Mouse (Mus musculus) megakaryocyte, adult 5-6 weeks (primary cell): Measurements from ENCODE around the gene Paox. TPM values are rescaled to one million over a fixed set of nuclear protein-coding genes. Genes with fewer than 3 reads are reported as not detected.
A peak's percentile ranks its signal among the peaks of the same experiment; 100 is the strongest.

ENCODE experiments used
- ATAC-seq: 2 replicates; pipeline ENCODE4 v1.8.0; 2016; ENCODE audit warnings: mild to moderate bottlenecking, inconsistent platforms; ENCODE audit not compliant: poor library complexity, severe bottlenecking
- total RNA-seq, 2 experiments: library from RNA; stranded (forward) in 1 of 2; stranded (reverse) in 1 of 2; fragments of 153-499, 151-499 nt in 1 of 2; fragments of 221-1000, 200-1000 nt in 1 of 2; gene quantifications; 2 replicates each; pipeline versions ENCODE4 v1.2.3 to v1.2.4; 2015 to 2017

The Paox gene
- total RNA-seq (2015), result 12.9 and 16.9 TPM in 2 replicates
- total RNA-seq (2017), result 8.7 and 11.3 TPM in 2 replicates

DNA sequence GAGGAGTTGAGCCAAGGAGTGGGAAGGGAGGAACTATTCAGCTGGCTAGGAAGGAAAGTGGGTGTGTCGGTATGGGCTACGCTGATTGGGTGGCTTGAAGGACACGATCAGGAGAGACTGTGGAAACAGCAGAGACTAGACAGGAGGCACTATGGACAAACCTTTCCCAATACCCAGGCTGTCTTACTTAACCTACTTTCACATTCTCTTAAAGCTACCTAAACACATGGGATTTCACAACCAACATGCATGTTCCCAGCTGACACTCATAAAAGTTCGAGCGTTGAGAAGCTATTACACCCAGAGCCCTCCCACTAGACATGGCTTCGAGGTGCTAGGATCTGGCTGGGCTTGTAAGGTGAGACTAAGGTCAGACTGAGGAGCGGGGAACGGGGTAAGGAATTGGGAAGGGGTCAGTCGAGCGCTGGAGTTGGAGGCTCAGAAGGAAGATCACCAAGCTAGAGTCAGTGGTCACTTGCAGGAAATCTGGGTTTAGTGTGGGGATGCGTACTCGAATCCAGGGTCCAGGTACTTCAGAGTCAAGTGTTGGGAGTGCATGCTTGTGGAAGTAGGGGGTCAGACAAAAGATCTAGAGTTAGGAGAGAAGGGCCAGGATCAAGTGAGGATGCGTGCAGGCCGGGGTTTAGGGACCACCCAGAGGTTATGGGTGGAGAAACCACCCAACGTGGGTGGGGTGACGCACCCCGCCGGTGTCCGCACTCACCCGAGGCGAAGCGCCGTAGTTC is at the start of gene Paox:
TSS of gene Paox (plus strand) at position 217 of the 746 bp plus-strand sequence.
- ATAC-seq, result peak; percentile 69

DNA sequence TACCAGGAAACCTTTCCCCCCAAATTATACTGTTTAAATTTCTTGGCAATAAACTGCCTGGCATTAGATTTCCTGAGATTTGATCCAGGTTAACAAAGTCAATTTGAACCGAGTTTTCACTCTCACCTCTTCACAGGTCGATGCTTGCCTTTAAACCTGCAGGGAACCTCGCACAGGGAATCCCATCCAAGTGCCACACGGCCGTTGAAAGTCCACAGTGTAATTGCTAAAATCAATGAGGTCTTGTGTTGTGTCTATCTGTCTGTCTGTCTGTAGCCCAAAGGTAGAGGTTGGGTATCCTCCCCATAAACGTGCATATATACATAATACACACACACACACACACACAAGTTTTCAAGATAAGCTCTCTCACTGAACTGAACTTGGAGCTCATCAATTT is 48.2 kb upstream of the Paox start:
- ATAC-seq, result no peak

DNA sequence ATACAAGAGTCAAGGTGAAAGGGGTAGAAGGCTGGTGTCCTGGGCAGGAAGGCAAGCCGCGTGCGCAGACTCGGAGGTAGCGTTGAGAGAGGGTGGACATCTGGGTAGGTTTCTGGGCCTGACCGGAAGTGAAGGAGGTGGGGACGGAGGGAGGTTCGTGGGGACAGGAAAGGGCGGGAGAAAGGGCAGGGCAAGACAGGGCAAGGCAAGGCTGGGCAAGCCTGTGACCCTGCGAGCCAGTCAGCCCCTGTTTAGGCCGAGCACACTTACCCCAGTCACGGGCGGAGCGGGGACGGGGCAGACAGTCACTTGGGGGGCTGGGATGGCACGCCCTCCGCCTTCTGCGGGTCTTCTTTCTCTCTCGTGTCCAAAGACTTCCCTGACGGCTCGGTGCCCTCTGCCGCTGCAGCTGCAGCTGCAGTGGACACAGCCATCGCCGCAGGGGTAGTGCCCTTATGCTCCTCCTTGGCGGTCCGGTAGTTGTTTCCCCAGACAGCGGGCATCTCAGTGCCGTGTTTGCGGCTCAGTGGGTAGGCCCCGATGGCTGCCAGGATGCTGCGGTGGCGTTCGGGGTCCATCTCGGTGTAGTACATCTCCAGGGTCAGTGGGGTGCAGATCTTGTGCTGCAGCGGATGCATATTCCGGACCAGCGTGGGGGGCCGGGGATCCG is 45.4 kb upstream of the Paox start:
- ATAC-seq, result peak; percentile 60

DNA sequence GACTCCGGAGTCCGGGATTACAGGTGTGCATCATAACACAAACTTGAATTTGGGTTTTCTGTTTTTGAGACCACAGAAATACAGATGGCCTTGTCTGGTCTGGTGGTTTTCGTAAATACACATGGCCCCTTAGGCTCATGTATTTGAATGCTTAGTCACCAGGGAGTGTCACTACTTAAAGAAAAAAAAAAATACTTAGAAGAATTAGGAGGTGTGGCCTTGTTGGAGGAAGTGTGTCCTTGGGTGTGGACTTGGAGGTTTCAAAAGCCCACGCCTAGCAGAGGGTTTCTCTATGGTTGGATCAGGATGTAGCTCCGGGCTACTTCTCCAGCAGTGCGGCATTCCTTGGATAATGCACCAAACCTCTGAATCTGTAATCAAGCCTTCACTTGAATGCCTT is 37.9 kb upstream of the Paox start:
- ATAC-seq, result peak; percentile 81

DNA sequence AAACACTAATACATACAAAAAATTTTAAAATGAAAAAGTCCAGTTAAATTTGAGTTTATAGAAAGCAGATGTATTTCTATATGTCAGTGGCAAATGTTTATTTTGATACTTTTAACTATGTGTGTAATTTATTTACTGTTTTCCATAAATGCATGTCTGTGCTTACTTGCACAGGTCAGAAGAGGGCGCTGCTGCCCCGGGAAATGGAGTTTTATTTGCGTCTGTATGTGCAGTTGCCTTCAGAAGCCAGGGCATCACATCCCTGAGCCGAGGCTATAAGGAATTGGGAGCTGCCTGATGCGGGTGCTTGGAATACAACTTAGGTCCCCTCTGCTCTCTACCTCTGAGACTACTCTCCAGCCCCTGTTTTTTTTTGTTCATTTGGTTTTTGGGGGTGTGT is 36.9 kb upstream of the Paox start:
- peak; percentile 68 for ATAC-seq

DNA sequence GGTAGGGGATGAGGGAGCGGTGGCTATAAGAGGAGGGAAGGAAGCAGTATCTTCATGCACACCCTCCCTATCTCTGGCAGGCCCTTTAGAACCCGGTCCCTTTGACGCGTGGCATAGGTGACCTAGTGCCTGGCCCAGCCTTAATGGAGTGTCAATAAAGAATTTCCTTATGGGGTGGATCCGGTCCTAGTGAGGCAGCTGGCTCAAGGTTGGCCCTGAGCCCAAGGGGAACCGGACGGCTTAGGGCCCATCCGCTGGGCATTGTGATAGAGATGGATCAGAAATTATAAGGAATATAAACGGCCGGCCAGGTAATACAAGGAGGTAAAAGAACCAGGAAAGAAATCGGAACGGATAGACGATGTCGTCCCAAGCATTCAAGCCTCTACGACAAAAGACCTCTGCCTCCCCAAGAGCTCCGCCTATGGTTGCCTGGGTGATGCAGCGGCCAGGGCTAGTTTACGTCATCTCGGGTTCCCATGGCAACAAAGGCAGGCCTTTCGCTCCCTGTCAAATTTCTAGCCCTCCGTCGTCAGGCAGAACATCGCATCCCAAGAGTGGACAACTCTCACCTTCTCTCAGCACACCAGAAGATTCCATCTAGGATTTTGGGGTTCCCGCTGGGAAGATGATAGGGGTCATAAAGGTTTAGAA is 35.0 kb upstream of the Paox start:
- peak; percentile 46 for ATAC-seq

DNA sequence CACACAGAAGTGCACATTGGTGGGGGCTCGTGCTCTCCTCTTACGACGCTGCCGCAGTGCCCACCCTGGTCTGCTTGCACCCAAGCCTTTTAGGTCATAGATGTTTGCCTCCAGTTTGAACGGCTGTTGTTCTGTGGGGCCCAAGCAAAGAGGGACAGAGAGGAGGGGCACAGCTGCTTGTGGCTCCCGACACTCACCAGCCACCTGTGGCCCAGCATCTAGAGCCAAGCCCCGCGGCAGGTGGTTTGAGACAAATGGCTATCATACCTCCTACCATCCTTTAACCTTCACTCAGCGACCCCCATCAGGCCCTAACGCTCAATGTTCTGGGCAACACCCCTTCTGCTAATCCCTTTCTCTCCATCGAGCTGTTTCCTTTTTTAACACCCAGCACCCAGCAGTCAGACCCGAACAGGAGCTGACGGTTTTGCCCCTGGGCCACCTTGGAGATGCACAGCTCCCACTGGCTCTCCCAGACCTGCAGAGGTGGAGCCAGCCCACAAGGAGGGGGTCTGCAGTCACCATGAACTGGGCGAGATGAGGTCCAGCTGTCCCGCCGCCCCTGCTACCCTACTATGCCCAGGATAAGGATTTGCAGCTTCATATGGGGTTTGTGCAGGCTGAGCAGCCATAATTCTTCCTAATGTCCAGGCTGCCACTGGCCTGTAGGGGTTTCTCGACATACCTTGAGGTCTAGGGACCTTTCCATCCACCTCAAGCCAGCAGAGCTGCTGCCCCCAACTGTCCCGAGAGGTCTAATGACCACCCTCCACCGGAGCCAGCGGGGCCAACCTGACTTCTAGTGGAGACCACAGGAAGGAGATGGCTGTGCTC is 34.0 kb upstream of the Paox start:
- no peak for ATAC-seq

DNA sequence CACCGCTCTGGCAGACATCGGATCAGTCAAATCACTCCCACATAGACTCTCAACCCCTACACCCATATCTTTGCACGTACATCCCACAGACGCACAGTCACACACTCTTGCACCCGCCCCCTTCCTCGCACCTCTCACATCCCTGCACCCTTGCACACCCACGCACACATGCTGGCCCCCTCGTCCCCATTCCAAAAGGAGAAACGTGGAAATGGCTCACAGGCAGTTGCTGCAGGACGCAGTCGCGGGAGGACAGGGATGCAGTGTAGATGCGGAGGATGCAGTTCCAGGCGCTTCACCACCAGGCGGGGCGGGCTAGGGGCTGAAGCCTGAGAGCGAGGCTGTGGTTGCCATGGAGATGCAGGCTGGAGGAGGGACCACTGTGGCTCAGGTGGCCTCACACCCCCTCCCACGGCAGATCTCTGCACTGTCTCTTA is 33.3 kb upstream of the Paox start, which contains the start of gene Caly:
TSS of gene Caly (minus strand) at position 307 of the 437 bp plus-strand sequence.
- ATAC-seq, result 0 out of 2 replicates have a peak, but pooled peaks have one; percentile 25

DNA sequence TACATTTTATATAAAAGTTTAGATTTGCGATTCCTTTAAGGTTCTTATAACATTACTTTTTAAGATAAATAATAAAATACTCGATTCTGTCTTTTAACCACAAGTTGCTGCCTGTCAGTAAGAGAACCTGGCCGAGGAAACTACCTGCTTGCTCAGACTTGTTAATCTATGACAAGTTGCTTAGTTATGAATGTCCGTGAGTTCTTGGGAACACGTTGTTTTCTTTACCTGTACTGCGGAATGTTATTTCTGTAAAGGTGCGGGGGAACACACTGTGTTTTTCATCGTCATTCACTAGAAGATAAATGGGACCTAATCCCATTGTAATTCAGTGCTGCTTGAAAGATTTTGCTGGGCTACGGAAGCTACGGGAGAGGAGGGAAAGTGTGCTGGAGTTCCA is 25.0 kb upstream of the Paox start:
- ATAC-seq, result no peak

DNA sequence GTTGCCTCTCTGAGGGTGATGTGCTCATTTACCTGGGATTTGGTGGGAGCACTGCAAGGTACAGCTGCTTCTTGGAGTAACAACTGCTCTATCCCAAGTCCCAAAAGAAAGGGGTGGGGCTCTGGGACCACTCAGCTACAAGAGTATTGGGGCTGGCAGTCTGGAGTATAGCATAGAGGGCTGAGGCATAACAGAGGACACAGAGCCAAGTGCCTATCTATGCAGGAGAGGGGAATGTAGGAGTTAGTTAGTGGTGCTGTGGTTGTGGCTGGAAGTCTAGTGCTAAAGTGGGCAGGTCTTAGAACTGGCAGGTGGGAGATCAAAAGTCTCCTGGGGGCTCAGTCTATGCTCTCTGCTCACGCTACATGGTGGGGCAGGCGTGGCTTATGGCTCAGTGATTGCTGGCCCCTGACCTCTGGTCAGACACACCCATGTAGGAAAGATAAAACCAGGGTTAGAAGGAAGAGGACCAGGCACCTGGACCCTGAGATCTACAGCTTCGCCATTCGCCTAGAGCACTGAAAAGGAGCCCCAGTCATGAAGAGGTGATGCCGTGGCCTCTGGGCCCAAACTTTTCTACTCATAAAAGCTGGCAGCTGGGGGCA is 22.6 kb upstream of the Paox start, which contains the start of gene Prap1:
TSS of gene Prap1 (plus strand) at position 472 of the 605 bp plus-strand sequence.
- ATAC-seq, result no peak

DNA sequence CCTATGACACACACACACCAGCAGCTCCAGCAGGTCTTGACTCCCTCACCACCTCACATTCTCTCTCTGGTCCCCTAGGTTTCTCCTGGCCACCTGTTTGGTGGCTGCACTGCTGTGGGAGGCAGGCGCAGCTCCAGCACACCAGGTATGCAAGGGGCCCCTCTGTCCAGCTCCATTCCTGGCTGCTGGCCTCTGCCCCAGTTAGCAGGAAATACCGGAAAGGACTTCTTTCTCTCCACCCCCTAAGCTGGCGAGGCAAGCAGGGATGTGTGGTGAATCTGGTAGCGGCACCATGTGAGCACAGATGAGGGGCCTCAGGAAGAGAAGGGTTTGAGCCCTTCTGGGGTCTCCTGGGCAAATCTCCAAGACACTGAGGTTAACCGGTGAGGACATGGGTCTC is 20.6 kb upstream of the Paox start:
- ATAC-seq, result no peak

DNA sequence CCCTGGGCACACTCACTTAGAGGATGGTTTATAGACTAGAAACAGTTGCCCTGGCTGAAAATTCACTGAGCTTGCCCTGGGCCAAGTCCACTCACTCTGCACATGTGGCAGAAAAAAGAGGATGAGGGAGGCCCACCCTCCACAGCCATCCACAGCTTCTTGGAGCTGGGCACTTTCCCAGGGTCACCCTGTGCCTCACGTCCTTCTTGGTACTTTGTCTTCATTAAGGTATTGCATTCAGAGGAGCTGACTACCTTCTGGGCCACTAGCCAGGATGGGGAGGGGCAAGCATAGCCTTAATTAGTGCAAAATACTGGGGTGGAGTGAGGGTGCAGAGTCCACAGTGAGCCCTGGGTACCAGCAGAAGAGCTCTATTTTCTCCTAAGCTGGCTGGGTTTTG is 20.0 kb upstream of the Paox start:
- ATAC-seq, result no peak

DNA sequence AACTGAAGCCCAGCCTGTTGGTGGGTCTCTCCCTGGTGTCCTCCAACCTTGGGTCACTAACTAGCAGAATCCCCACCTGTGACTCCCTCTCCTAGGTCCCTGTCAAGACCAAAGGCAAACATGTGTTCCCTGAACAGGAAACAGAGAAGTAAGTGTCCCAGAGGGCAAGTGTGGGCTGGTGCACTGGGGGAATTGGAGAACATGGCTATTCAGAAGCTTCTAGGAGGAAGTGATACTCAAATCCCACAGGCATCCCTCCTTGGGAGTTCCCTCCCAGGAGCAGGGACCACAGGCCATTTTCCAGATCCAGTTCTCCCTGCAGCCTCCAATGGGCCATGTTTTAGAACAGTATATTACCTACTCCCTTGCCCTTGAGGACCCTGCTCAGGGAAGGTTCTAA is 19.5 kb upstream of the Paox start:
- ATAC-seq, result peak; percentile 69

DNA sequence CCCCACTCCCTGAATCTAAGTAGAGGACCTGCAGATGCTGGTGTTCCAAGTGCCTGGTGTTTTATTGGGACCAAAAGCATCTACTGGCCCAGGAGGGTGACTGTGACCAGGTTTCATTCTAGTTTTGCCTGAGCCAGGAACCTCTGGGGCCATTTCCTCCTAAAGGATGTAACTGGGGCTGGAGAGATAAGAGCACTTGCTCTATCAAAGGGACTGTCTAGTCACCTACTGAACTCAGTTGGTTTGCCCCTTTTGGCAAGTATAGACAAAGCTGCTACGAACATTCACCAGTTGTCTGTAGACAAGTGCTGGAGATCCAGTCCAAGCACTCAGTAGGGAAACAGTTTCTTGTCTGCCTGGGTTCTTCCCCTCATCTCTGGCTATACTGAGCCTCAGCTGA is 17.1 kb upstream of the Paox start:
- ATAC-seq, result no peak

DNA sequence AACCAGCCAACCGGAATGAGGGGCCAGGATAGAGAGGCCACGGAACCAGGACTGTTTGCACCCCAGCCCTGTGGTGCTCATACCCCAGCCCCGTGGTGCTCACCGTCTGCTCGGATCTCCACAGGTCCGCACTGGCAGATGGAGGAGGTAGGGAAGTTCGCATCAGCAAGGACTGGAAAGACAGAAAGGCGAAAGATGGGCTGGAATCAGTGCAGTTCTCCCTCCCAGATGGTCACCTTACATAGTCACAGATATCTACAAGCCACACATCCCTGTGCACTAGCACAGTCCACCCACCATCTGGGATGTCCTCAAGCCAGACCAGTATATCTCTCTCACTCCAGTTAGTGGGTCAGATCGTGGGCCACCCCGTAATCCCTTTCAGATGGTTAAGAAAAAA is 14.1 kb upstream of the Paox start:
- no peak for ATAC-seq

DNA sequence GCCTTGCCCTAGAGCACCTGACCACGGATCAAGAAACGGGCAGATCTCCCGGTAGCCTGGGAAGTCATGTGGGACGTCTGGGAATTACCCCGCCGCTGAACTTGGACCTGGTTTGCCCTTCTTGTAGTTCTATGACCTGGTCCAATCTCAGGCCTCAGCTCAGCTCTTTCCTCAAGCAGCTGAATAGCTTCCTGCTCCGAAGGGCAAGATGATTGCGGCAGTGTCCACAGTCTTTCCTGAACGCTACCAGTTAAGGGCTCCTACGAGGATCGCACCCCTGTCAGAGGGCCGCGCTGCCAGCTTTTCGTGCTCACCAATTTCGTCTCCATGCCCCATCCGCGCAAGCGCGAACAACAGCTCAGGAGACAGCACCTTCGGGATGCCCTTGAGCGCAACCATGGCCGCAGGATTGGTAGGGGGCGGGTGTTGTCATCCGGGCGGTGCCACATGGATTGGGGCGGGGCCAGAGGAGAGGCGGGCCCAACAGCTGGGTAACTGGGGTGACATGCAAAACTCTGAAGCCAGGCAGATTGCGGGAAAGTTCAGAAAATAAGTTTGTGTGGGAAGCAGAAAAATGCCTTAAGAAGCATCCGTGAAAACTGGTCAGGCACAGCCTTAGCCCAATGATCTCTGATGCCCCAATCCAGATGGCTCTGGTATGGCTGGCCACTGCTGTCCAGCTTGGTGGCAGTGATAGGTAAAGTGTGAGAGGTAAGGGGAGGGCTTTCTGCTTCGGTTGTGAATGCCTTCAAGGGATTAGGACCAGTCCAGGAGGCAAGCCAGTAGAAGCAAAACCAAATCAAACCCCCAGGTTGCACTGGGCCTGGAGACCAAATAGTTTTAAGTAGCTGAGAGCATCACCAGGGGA is 13.4 kb upstream of the Paox start, which contains the start of gene Fuom:
TSS of gene Fuom (minus strand) at position 449 of the 868 bp plus-strand sequence.
- peak; percentile 99 for ATAC-seq

DNA sequence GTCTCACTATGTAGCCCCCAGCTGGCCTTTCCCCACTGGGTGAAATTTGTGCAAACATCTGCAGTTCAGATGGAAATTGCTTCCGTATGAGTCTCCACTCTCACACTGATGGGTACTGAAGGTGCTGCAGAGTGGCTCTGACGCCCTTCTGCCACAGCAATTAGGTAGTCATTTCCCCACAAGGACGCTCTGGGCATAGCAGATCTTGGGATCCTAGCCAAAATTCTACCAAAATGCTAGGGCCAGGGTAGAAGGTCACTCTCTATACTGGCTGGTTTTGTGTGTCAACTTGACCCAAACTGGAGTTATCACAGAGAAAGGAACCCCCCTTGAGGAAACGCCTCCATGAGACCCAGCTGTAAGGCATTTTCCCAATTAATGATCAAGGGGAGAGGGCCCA is 11.6 kb upstream of the Paox start:
- ATAC-seq, result no peak

DNA sequence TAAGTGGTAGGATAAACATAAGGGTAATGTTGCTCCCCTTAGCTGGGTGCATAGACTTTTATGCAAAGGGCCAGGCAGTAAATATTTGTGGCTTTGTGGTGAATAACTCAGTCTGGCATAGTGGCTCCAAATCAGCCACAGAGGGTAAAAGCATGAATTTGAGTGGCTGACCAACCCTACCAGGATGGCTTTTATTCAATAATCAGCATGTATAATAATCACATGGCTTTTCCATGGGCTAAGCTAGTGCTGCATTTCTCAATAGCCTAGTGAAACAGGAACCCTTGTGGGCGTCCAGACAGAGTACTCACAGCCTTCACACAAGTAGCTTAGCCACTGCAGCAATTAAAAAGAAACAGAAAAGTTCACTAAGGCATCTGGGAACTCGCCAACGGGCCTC is 3.7 kb upstream of the Paox start:
- ATAC-seq, result peak; percentile 24; the same call in 1 of the 2 replicates

DNA sequence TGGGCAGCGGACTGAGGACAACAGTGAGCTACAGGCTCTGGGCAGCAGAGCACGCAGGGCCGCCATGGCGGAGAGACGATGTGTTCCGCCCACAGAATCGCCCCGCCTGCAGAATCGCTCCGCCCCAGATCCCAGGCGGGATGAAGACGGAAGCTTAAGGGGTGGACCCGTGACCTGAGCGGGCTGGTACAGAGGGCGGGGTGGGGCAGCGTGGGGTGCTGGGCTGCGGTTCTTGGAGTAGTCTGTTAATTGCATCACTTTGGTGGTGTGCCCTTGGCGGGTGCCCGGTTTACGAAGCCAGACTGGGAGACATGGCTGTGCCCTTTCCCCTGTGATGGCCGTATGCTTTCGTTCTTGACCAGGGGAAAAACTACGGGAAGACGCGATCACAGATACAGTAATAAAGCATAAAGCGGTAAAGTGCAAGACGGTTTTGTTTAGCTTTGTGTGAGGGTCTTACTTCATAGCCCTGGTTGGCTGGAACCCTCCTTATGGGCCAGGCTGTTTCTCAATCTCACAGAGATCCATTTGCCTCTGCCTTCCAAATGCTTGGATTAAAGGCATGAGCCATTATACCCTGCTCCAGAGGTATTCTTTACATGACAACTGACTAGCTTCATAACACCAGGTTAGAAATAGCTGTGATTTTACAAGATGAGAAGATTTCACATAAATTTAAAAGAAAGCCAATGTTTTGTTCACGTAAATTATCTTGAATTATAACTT is 893 bp downstream of the Paox start, which contains the start of gene Echs1:
TSS of gene Echs1 (minus strand) at position 148 of the 726 bp plus-strand sequence.
- peak; percentile 90 for ATAC-seq
